Mouse (Mus musculus) cerebellum, postnatal 25 days (tissue): Measurements from ENCODE around the gene Oaz1.

Source experiments
- DNase-seq, 2 experiments: peaks; one replicate each; pipeline ENCODE4 v3.0.0; 2021; ENCODE audit warnings: mixed read lengths in 2 of 2

The Oaz1 gene

DNA sequence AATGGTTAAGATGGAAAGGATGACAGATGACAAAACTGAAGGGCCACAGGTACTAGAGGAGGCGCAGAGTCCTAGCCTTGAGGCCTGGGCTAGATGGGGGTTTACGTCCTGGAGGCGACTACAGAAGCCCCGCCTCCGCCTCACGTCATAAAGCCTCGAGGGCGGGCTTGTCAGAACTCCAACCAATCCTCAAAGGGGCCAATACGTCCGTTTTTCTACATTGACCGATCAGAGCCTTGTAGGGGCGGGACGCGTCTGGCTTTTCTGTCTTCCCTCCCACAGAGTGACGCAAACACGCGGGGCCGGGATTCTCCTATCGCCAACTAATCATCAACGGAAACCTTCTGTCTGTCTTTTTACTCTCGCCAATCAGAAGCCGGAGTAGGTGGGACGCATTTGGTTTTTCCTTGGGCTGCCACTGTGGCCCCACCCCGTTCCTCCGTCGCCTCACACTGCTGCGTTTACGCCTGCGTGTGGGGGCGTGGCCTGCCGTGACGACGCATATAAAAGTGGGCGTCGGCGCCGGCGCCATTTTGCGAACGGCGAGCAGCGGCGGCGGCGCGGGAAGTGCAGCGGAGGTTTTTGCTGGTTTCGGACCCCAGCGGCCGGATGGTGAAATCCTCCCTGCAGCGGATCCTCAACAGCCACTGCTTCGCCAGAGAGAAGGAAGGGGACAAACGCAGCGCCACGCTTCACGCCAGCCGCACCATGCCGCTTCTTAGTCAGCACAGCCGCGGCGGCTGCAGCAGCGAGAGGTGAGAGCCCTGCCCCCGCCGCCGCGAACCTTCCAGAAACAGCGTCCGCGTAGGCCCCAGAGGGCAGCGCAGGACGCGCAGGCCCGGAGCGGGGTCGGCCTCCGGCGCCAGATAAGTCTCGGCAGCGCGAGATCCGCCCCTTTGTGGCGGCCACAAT is at the start of gene Oaz1:
Gene Oaz1 (plus strand): TSS at position 506 of the 912 bp plus-strand sequence.
- DNase-seq: peak; percentile 98 to 99

DNA sequence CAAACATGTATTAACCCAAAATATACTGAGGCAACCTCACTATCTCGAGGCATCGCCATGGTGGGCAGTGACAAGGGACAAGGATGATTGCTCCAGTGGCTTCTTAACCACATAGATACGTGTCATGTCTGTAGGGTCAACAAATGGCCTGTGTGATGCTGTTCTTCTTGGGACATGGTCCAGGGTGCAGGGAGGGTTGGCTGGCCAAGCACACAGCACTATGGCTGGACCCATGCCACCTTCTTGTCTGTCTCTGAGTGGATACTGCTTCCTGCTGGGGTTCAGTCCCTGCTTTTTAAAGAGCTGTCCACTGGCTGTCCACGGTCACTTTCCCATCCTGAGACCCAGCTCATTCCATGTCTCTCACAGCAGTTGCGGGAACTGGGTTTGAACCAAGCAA is 49.3 kb upstream of the Oaz1 start:
- peak; percentile 61 to 75 for DNase-seq

DNA sequence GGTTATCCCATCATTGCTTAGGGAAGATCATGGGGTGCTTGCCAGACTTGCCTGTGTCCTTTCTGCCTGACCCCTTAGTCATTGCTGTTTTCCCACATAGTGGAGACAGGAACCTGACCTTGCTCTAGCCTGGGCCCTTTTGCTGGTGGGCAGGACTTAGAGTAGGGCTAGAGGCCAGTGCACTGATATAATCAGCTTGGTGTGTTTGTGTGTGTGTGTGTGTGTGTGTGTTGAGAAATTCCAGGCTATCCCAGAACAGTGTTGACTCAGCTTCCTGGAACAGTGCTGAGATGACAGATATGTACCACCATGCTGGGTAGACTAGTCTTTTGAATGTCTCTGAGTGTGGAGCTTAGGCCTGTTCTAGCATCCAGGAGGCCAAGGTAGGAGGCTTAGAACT is 46.9 kb upstream of the Oaz1 start:
- no peak for DNase-seq

DNA sequence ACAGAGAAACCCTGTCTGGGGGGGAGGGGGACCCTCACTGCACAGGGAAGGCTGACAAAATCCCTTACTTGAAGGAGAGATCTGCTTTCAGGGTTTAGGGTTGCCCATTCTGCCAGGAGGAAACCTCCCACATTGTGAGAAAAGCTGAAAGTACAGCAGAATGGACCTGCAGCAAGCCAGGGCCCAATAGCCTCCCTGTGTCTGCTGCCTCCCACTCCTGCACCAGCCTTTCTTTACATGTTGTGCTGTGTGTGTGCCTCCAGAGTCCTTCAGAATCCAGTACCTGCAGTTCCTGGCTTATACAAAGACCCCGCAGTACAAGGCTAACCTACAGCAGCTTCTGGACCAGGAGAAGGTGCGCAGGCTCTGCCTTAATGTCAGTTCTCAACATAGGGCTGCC is 42.2 kb upstream of the Oaz1 start:
- no peak for DNase-seq

DNA sequence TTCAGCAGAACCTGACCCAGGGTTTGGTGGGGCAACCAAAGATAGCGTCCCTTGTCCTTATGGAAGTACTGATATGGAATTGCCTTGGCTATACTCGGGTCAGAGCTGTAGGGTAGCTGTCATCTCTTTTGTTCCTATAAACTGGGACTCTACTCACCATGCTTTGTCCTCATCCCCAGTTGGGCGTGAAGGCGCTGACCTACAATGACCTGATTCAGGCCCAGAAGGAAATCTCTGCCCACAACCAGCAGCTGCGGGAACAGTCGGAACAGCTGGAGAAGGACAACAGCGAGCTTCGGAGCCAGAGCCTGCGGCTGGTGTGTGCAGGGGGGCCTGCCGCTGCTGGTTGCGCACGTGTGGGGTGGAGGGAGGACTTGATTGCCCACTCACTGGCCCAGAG is 41.6 kb upstream of the Oaz1 start:
- DNase-seq: no peak

DNA sequence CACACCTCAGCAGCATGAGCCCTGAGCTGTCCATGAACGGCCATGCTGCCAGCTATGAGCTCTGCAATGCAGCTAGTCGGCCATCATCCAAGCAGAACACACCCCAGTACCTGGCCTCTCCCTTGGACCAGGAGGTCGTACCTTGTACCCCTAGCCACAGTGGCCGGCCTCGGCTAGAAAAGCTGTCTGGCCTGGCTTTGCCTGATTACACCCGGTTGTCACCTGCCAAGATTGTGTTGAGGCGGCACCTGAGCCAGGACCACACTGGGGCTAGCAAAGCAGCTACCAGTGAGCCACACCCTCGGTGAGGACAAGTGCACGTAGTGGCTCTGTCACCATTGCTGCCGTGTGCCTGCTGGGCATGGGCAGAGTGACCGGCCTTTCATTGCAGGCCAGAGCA is 40.5 kb upstream of the Oaz1 start:
- peak in 1 of 2 experiments; percentile 57 for DNase-seq

DNA sequence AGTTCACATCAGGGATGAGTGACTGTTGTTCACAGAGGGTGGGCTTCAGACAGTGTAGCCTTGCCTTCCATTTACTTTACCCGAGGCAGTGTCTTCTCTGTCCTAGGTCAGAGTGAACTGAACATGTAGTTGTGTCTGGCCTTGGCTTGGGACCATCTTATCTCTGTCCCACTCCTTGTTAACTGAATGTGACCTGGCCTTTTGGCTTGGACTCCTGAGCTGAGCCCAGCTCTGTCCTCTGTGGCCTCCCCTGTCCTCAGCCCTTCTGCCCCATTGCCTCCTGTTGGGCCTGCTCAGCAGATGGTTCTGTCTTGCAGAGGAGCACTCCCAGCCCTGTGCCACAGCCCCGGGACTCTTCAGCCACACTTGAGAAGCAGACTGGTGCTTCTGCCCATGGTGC is 38.9 kb upstream of the Oaz1 start:
- peak in 1 of 2 experiments; percentile 27 for DNase-seq

DNA sequence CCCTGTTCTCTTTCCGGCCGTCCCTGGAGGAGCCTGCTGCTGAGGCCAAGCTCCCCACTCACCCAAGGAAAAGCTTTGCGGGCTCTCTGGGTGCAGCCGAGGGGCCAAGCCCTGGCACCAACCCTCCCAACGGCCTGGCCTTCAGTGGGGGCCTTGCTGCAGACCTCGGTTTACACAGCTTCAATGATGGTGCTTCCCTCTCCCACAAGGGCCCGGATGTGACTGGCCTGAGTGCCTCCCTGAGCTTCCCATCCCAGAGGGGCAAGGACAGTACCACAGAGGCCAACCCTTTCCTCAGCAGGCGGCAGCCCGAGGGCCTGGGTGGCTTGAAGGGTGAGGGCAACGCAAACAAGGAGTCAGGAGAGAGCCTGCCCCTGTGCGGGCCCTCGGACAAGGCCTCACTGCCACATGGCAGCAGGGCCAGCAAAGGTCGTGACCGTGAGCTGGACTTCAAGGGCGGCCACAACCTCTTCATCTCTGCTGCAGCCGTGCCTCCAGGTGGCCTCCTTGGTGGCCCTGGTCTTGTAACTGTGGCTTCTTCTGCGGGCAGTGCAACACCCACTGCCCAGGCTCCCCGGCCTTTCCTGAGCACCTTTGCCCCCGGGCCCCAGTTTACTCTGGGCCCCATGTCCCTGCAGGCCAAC is 35.6 kb upstream of the Oaz1 start:
- DNase-seq: peak in 1 of 2 experiments; percentile 30

DNA sequence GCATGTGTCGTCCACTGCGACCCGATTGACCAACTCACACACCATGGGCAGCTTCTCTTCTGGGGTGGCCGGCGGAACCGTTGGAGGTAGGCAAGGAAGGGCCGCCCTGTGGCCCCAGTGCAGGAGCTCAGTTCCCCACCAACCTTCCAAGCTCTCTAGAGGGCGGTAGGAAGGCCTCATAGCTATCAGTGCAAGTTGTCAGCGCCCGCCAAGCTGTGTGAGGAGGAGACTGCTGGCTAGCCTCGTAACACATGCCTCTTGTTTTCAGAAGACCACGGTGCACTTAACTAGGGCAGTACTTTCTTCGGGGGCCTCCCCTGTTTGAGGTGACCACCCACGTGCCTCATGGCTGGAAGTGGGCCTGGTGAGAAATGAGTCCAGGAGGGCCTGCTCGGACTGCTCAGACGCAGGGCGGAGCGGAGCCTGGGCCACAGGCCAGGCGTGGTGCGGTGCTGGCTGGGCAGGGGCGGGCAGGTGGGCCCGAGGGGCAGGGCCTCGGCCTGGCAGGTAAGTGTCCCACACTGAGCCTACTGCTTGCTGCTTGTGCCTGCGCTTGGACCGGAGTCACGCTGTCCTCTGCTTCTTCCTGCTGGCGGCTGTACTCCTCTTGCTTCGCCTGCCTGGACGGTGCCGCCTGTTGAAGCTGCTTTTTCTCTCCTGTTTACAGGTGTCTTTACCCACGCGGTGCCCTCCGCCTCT is 34.8 kb upstream of the Oaz1 start:
- DNase-seq: no peak

DNA sequence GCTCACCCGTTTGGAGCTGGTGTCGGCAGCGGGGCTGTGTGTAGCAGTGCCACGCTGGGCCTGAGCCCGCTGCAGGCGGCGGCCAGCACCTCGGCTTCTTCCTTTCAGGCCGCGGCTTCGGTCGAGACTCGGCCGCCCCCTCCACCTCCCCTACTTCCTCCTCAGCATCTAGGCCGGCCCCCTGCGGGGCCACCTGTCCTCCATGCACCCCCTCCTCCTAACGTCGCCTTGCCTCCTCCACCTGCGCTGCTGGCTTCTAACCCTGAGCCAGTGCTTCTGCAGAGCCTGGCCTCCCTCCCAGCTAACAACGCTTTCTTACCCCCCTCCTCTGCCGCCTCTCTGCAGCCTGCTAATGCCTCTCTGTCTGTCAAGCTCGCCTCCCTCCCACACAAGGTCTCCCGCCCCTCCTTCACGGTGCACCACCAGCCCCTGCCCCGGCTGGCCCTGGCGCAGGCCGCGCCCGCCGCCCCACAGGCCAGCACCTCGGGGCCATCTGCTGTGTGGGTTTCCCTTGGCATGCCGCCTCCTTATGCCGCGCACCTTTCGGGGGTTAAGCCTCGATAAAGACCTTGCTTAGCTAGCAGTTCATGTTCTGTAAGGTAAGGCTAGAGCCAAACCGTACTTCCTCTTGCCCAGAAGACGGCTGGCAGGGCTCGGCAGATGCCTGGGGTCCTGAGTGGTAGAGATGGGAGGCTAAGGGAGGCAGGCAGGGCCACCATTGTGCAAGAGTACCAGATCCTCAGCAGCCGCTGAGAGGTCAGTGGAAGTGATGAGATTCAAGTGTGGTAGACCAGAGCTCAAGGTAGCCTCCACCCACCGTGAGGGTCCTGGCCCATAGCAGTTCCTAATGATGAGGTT is 34.1 kb upstream of the Oaz1 start:
- DNase-seq: peak; percentile 85 to 87

DNA sequence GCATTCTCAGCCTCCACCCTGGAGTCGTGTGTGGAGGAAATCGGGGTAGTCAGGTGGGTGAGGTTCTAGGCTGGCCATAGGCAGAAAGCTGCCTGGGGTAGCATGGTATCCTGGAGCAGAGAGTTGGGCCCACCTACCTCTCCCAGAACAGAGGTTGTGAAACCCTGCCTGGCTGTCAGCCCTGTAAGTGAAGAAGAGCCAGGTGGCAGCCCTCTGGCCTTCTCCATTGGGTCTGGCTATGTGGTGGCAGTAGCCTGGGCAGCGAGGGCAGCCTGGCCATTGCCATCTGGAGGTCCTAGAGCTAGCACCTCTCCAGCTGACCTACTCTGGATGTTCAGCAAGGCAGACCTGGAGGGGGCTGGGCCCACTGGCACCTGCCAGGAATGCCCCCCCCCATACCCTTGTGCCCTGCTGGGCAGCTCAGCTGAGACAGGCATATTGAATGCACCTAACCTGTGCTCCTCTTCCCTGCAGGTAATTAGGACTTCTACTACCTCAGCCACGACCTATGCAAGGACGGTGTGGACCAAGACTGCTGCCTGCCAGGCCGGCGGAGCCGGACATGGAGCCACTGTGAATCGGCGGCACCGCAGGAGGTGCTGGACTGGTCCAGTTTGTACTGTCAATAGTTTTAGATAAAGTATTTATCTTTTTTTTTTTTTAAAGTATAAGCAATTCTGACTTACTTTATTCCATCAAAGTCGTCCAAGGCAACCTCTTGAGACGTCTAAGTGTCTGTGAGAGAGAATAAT is 33.2 kb upstream of the Oaz1 start:
- peak; percentile 76 to 81 for DNase-seq

DNA sequence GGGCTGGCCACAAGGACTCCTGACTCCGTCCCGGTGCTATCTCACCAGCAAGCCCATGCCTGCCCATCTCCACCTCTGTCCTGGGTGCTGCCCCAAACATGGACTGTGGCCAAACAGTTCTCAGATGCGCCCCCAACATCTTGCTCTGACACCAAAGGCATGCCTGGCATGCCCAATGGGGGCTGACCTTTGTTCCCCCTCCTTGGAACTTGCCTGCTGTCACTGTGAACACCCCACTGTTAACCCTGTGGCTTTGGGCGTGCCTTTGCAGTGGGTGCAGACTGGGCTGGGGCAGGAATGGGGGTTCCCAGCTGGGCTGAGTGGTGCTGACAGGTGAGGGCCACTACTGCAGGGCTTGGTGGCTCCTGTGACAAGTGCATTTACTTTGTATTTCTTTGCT is 32.7 kb upstream of the Oaz1 start:
- DNase-seq: peak in 1 of 2 experiments; percentile 36

DNA sequence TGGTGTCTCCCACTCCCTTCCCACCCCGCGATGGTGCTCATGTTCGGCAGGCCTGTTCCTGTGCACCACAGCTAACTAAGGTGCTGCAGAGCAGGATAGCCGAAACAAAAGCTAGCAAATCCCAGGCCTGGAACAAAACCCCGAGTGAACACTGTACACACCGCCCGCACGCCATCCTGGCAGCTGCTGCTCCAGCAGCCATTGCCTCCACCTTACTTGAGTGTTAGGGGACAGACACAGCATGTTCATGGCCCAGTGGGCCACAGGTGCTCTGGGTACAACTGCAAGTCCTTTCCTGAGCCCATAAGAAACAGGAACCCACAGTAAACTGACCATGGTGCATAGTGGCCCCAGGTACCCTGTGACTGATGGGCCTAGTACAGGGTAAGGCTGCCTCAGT is 31.7 kb upstream of the Oaz1 start:
- DNase-seq: peak in 1 of 2 experiments; percentile 29

DNA sequence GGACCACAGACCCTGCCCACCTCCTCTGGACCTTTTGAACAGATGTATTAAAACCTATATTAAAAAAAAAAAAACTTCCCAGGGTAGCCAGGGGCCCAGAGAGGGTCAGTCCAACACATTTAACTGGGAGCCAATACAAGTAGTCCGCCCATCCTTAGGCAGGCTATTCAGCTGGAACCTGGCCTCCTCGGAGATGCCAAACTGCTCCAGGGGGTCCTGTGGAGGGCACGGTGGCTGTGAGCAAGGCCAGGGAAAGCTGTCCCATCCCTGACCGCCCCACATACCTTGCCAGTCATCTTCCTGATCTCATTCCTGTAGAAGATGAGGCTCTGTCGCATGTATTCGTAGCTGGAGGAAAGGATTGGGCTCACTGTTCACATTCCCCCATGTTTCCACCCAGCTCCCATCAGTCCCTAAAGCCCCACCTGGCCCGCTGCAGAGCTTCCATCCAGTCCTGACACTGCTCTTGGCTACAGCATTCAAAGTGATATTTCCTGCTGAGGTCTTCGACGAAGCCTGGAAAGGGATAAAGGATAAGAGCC is 30.1 kb upstream of the Oaz1 start:
- peak in 1 of 2 experiments; percentile 48 for DNase-seq

DNA sequence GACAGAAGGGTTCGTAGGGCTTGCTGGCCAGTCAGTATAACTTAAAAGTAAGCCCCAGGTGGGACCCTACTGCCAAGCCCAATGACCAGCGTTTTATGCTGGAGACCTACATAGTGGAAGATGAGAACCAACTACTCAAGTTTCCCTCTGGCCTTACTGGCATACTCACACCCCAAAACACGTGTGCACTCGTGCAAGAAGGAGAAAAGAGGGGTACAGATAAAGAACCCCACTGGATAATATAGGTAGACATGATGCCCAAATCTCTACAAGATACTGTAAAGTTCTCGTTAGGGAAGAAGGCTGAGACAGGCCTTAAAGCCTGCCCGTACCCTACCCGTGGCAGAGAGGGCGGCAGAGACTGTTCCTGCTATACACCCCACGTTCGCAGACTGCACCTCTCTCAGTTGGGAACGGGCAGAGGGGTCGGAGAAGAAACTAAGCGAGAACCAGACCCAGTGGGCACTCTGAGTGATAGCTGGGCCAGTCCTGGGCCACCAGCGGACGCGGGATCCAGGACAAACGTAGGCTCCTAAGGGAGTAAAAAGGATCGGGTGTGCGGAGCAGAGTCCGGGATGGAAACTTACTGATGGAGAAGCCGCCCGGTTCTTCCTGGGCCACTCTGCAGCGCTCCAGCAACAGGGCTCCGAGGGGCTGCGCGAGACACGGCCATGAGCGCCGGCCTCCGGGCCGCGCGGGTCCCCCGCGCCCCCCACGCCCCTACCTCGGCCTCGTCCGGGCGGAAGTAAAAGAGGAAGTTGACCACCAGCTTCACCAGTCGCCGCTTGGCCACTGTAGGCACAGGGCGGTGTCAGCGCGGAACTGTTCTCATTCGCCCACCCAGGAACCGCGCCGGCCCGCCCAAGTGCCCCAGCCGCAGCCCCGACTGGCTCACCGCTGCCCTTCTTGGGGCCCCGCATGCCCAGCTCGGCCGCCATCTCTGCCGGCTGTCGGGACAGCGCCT is 29.0 kb upstream of the Oaz1 start:
- DNase-seq: peak in 1 of 2 experiments; percentile 12

DNA sequence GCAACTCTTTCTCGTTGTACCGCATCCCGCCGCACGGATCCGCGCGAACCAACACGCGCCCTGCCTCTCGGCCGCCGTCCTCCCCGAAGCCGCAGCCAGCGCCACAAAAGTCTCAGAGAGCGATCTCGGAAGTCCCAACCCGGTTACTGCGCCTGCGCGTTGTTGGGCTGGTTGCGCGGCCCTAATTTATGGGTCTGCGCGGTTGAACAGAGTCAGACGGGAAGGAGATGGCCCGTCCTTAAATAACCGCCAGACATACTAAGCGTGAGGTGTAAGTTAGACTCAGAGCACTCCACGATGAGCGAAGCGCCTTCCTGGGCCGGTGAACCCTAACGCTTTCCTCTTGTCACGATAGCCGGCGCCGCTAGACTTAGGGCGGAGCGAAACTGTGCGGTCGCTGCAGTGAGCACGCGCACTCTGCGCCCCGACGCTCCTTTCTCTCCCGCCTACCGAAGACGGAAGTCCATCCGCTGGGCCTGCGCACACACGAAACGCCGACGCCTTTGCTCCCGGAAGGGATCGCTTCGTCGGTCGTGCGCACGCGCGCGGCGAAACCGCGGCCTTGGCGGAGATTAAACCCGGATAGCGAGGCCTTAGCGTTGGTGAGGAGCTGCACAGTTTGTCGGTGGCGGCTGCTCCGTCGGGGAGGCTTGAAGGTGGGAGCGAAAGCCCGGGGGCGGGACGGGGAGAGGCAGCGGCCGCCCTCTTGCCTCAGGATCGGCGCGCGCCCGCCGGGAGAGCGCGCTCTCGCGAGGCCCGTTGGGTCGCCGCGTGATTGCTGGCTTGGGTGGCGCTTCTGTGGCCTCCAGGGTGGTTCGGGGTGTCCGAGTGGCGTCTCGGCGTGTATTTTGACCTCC is 28.1 kb upstream of the Oaz1 start, which contains the start of the genes Sf3a2 and Plekhj1:
Gene Sf3a2 (plus strand): TSS at position 49 of the 857 bp plus-strand sequence.
Gene Plekhj1 (minus strand): TSS at position 477 of the 857 bp plus-strand sequence.
- DNase-seq: peak; percentile 98 to 99

DNA sequence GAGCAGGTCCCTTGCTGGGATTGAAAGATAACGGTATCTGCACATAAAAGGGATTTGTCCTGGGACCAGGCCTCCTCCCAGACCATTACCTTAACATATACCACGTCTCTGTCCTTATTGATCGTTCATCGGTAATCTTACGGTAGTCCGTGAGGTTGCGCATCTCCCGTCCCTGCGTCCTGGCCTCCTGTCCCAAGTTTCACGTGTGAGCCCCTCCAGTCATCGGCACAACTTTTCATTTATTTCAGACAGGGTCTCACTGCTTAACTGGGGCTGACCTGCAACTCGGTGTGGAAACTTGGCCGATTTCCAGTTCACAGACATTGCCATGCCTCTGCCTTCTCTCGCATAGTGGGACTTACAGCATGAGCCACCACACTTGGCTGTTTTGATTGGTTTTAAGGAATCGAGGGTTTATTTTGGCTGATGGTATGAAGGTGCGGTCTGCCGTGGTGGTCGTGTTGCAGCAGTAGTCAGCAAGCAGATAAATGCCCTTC is 27.3 kb upstream of the Oaz1 start:
- DNase-seq: peak in 1 of 2 experiments; percentile 30

DNA sequence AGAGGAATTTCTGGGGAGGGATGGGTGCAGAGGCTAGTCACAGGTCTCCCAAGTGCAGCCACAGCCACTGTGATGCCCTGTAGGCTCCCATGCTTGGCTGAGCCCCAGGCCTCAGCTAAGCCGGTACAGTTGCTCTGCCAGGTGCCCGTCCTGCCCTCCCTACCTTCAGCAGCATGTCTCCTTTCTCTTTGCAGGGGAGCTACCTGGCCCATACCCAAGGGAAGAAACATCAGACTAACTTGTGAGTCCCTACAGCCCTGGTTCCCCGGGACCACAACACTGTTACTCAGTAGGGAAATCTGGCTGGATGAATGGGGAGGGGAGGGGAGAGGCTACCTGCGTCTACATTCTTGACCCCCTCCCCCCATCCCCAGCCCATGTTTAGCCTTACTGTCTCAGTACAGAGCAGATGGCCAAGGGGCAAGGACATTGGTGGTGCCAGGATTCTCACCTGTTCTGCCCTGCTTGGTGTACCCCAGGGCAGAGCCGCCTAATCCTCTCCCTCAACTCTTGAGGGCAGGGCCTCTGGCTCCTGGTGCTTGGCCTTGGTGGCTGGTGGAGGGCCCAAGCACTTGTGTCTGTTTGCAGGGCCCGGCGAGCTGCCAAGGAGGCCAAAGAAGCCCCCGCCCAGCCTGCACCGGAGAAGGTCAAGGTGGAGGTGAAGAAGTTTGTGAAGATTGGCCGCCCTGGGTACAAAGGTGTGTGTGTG is 24.1 kb upstream of the Oaz1 start:
- peak; percentile 30 to 47 for DNase-seq
